Mouse (Mus musculus) CH12.LX (cell line): Measurements from ENCODE around the gene Cpb1.

Experiments used
- CTCF ChIP-seq, 2 experiments: IDR thresholded peaks in 1 of 2; conservative IDR thresholded peaks in 1 of 2; 2 replicates each; pipeline ENCODE4 v1.5.1; 2011 to 2012; ENCODE audit warnings: low read depth in 2 of 2, low read length in 2 of 2, improper control_type of control experiment in 1 of 2, inconsistent platforms in 1 of 2, mild to moderate bottlenecking in 1 of 2, moderate library complexity in 1 of 2
- POLR2A ChIP-seq: IDR thresholded peaks from 2 replicates; pipeline ENCODE4 v1.6.1; 2011; ENCODE audit warnings: low read depth, mild to moderate bottlenecking, improper control_type of control experiment, low read length
- RAD21 ChIP-seq: IDR thresholded peaks from 2 replicates; pipeline ENCODE4 v1.6.1; 2011; ENCODE audit warnings: low read depth, mild to moderate bottlenecking, low read length, improper control_type of control experiment, moderate library complexity
- TCF12 ChIP-seq: IDR thresholded peaks from 2 replicates; pipeline ENCODE4 v1.6.1; 2014; ENCODE audit warnings: low read depth, mild to moderate bottlenecking, inconsistent platforms, low read length, improper control_type of control experiment

DNA sequence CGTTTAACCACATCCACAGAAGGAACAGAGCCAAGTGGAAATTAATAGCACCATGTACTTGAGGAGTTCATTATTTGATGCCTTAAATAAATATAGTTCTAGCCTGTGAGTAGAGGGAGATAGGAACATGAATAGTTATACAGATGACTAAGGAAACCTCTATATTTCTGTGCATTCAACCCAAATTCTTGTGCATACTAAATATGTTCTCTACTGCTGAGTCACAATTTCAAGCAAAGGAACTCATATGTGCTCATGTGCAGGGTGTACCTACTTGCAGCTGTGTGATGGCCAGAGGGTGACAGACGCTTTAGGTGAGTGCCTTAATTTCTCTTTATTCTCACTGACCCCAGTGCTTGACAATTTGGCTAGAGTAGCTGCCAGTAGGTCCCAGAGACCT, 50.1 kb downstream of the Cpb1 start:
- TF ChIP-seq CTCF (conservative IDR thresholded peaks at IDR 0.05 in 1 of 2, IDR thresholded peaks at IDR 0.05 in 1 of 2; ENCODE audit: low read depth in 2 of 2, low read length in 2 of 2) (no peak), POLR2A (no peak), RAD21 (no peak), TCF12 (no peak)
